Mouse (Mus musculus) liver, embryonic 13.5 days (tissue): Measurements from ENCODE around the gene Thsd4. TPM values are rescaled to one million over a fixed set of nuclear protein-coding genes. Genes with fewer than 3 reads are reported as not detected.
A peak's percentile ranks its signal among the peaks of the same experiment; 100 is the strongest.

Experiments used
- ATAC-seq: fragments of 200-750 bp; cut with Nextera tagmentation; 2 replicates; pipeline ENCODE4 v1.8.0; 2017; ENCODE audit warnings: low read depth, mild to moderate bottlenecking, moderate number of reproducible peaks, moderate library complexity
- DNase-seq: peaks from one replicate; pipeline ENCODE4 v3.0.0; 2022
- H3K27ac ChIP-seq: fragments of 300-500 bp; sonication (generic); 2 replicates; pipeline ENCODE4 v1.5.1; 2015; ENCODE audit warnings: moderate library complexity, mild to moderate bottlenecking, inconsistent platforms
- H3K27me3 ChIP-seq: fragments of 300-500 bp; sonication (generic); 2 replicates; pipeline ENCODE4 v1.6.1; 2015; ENCODE audit warnings: mild to moderate bottlenecking, inconsistent platforms
- H3K36me3 ChIP-seq: fragments of 300-500 bp; sonication (generic); 2 replicates; pipeline ENCODE4 v1.6.1; 2015; ENCODE audit warnings: mild to moderate bottlenecking, inconsistent platforms
- H3K4me1 ChIP-seq: fragments of 300-500 bp; sonication (generic); replicated peaks from 2 replicates; pipeline ENCODE4 v1.6.1; 2015; ENCODE audit warnings: inconsistent platforms
- H3K4me2 ChIP-seq: fragments of 300-500 bp; sonication (generic); 2 replicates; pipeline ENCODE4 v1.6.1; 2015; ENCODE audit warnings: inconsistent platforms, mild to moderate bottlenecking, moderate library complexity
- H3K4me3 ChIP-seq: fragments of 300-500 bp; sonication (generic); replicated peaks from 2 replicates; pipeline ENCODE4 v1.5.1; 2015; ENCODE audit warnings: mild to moderate bottlenecking, inconsistent platforms
- H3K9ac ChIP-seq: fragments of 300-500 bp; sonication (generic); 2 replicates; pipeline ENCODE4 v1.6.1; 2015; ENCODE audit warnings: mild to moderate bottlenecking, inconsistent platforms
- H3K9me3 ChIP-seq: fragments of 300-500 bp; sonication (generic); replicated peaks from 2 replicates; pipeline ENCODE4 v1.6.1; 2016; ENCODE audit warnings: inconsistent platforms
- WGBS: fragments of 180-500 bp; shearing (Covaris S2); methylation state at CpG from one replicate; pipeline ENCODE4 v1.1.7; 2015; ENCODE audit not compliant: insufficient replicate concordance; 5-methylcytosine and 5-hydroxymethylcytosine counted together
- polyA plus RNA-seq: library from polyadenylated mRNA; unstranded; fragments of >200 nt; fragmentation: Nextera tagmentation; extraction: Ambion mirVana; gene quantifications from 2 replicates; pipeline ENCODE4 v1.2.1, GENCODE M21; 2015

Gene Thsd4
- polyA plus RNA-seq, 1 experiment from 2014 or later, result 1.2 TPM

DNA sequence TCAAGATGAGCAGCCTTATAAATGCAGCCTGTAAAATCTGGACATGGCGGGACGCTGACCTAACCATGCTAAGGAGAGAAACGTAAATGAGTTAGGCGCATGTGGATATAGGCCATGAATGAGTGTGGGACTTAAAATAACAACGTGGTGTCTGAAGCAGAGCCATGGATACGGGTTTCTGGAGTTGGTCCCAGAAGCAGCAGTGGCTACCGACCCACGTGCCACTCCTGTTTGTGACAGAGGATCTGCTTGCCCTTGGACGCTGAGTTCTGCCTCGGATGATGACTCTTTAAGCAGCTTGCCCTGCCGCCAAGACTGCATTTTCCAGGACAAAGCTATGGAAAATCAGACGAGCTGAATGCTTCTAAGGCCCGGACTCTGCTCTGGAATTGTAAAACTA, 262.2 kb downstream of the Thsd4 start:
- no peaks in the 10 kb centered on the region for H3K9me3 ChIP-seq
- H3K9ac ChIP-seq, result no peak overlapping the region
- no peaks in the 10 kb centered on the region for H3K36me3 ChIP-seq
- ATAC-seq, result no peak
- H3K4me1 ChIP-seq, result peaks cover 43% of the 10 kb centered on the region
- H3K27me3 ChIP-seq, result no peaks in the 10 kb centered on the region
- no peak overlapping the region for H3K27ac ChIP-seq
- no peak overlapping the region for H3K4me3 ChIP-seq
- H3K4me2 ChIP-seq, result no peak overlapping the region
- no peak for DNase-seq
- WGBS, result 73% methylated on average over 13 of the region's 13 CpGs

DNA sequence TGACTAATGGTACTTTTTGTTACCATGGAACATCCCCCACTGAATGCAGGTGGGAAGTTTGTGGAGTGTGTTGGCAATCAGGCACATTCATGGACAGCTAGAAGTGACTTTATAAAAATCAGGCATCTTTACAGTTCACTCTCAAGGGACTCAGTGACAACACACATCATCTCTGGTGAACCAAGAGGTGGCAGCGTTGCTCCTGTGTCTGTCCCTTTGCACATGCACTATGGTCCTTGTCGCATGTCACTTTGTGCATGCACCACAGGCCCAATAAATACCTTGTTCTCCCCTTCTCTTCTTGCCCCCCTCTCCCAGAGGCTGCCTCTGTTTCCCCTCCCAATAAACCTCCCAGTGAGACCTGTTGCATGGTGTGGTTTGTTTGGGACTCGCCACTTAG, 270.1 kb downstream of the Thsd4 start:
- no peak for ATAC-seq
- Histone ChIP-seq H3K27ac (no peak overlapping the region), H3K36me3 (no peaks in the 10 kb centered on the region), H3K4me3 (no peak overlapping the region), H3K9me3 (no peaks in the 10 kb centered on the region), H3K4me2 (no peak overlapping the region), H3K4me1 (peaks cover 13% of the 10 kb centered on the region), H3K9ac (no peak overlapping the region), H3K27me3 (no peaks in the 10 kb centered on the region)
- WGBS, result 59% methylated on average over 3 of the region's 3 CpGs
- no peak for DNase-seq

GRCm38 (mm10) chr9:60250403-60250802, 271.4 kb downstream of the Thsd4 start:
- ATAC-seq, result peak; percentile 66
- no peak for DNase-seq
- H3K9ac ChIP-seq, result no peak overlapping the region
- H3K9me3 ChIP-seq, result no peaks in the 10 kb centered on the region
- H3K27me3 ChIP-seq, result no peaks in the 10 kb centered on the region
- peaks cover 12% of the 10 kb centered on the region for H3K4me1 ChIP-seq
- H3K4me3 ChIP-seq, result no peak overlapping the region
- H3K27ac ChIP-seq, result no peak overlapping the region
- H3K4me2 ChIP-seq, result no peak overlapping the region
- H3K36me3 ChIP-seq, result no peaks in the 10 kb centered on the region

GRCm38 (mm10) chr9:60247998-60248397, 273.8 kb downstream of the Thsd4 start:
- ATAC-seq (no peak), DNase-seq (no peak)
- H3K27me3 ChIP-seq, result 0 out of 2 replicates have a peak, but pooled peaks cover 3% of the 10 kb centered on the region
- H3K4me1 ChIP-seq, result peaks cover 12% of the 10 kb centered on the region
- no peak overlapping the region for H3K4me2 ChIP-seq
- 54% methylated on average over 3 of the region's 3 CpGs for WGBS
- H3K27ac ChIP-seq, result no peak overlapping the region
- no peaks in the 10 kb centered on the region for H3K36me3 ChIP-seq
- H3K9ac ChIP-seq, result no peak overlapping the region
- no peaks in the 10 kb centered on the region for H3K9me3 ChIP-seq
- H3K4me3 ChIP-seq, result no peak overlapping the region

- H3K36me3 ChIP-seq, result no peaks in the 10 kb centered on the region
- peaks cover 2% of the 10 kb centered on the region for H3K4me1 ChIP-seq
- ATAC-seq (no peak), DNase-seq (peak; percentile 29)
- H3K9me3 ChIP-seq, result no peaks in the 10 kb centered on the region
- no peak overlapping the region for H3K9ac ChIP-seq
- no peak overlapping the region for H3K4me2 ChIP-seq
- no peak overlapping the region for H3K27ac ChIP-seq
- no peak overlapping the region for H3K4me3 ChIP-seq
- 0 out of 2 replicates have a peak, but pooled peaks cover 3% of the 10 kb centered on the region for H3K27me3 ChIP-seq
- WGBS, result 3% methylated on average over 5 of the region's 5 CpGs
Observed at GRCm38 (mm10) chr9:60244943-60245342, 276.9 kb downstream of the Thsd4 start.

- 0 out of 2 replicates have a peak, but pooled peaks cover 3% of the 10 kb centered on the region for H3K27me3 ChIP-seq
- no peak for DNase-seq
- no peak overlapping the region for H3K4me2 ChIP-seq
- no peaks in the 10 kb centered on the region for H3K36me3 ChIP-seq
- no peaks in the 10 kb centered on the region for H3K4me1 ChIP-seq
- no peak overlapping the region for H3K4me3 ChIP-seq
- 54% methylated on average over 6 of the region's 6 CpGs for WGBS
- H3K9ac ChIP-seq, result no peak overlapping the region
- no peak for ATAC-seq
- no peak overlapping the region for H3K27ac ChIP-seq
- no peaks in the 10 kb centered on the region for H3K9me3 ChIP-seq
Observed at GRCm38 (mm10) chr9:60243503-60243902, 278.3 kb downstream of the Thsd4 start.

GRCm38 (mm10) chr9:60237667-60238066, 284.2 kb downstream of the Thsd4 start:
- DNase-seq (no peak), ATAC-seq (no peak)

DNA sequence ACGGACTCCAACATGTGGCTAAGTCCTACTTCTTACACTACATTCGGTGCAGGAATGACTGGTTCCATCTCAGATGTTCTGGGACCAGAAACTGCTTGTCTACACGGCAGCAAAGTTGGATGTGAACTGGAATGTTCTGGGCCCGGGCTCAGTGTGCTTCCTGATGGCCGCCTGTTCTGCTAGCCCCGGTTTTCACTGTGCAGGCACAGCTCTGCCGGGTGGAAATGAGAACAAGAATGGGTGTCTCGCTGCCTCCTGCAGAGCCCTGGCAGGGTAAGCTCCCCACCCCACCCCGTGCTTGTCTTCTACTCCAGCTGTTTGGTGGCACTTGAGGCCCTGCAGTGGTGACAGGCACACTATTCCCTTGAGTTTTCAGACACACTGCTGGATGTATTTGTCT, 285.7 kb downstream of the Thsd4 start:
- 0 out of 2 replicates have a peak, but pooled peaks cover 3% of the 10 kb centered on the region for H3K4me1 ChIP-seq
- H3K27me3 ChIP-seq, result no peaks in the 10 kb centered on the region
- no peaks in the 10 kb centered on the region for H3K36me3 ChIP-seq
- DNase-seq, result no peak
- H3K9me3 ChIP-seq, result no peaks in the 10 kb centered on the region
- WGBS, result 58% methylated on average over 9 of the region's 9 CpGs
- H3K4me3 ChIP-seq, result no peak overlapping the region
- ATAC-seq, result no peak
- H3K27ac ChIP-seq, result no peak overlapping the region
- H3K9ac ChIP-seq, result no peak overlapping the region
- H3K4me2 ChIP-seq, result no peak overlapping the region

More at GRCm38 (mm10) chr9:60237667-60238066, 284.2 kb downstream of the Thsd4 start:
- Histone ChIP-seq H3K9me3 (no peaks in the 10 kb centered on the region), H3K4me1 (0 out of 2 replicates have a peak, but pooled peaks cover 3% of the 10 kb centered on the region), H3K27me3 (no peaks in the 10 kb centered on the region), H3K9ac (no peak overlapping the region), H3K4me2 (no peak overlapping the region), H3K36me3 (no peaks in the 10 kb centered on the region), H3K4me3 (no peak overlapping the region), H3K27ac (no peak overlapping the region)
- WGBS, result 30% methylated on average over 4 of the region's 4 CpGs

GRCm38 (mm10) chr9:60234233-60235115, 287.4 kb downstream of the Thsd4 start:
- Histone ChIP-seq H3K27me3 (no peaks in the 10 kb centered on the region), H3K4me3 (no peak overlapping the region), H3K4me2 (no peak overlapping the region), H3K4me1 (0 out of 2 replicates have a peak, but pooled peaks cover 3% of the 10 kb centered on the region), H3K27ac (no peak overlapping the region), H3K36me3 (no peaks in the 10 kb centered on the region), H3K9me3 (no peaks in the 10 kb centered on the region), H3K9ac (no peak overlapping the region)
- 49% methylated on average over 8 of the region's 8 CpGs for WGBS
- no peak for ATAC-seq
- DNase-seq, result no peak

- Histone ChIP-seq H3K36me3 (no peaks in the 10 kb centered on the region), H3K4me2 (no peak overlapping the region), H3K27ac (no peak overlapping the region), H3K9ac (no peak overlapping the region), H3K4me1 (0 out of 2 replicates have a peak, but pooled peaks cover 3% of the 10 kb centered on the region), H3K27me3 (no peaks in the 10 kb centered on the region), H3K9me3 (no peaks in the 10 kb centered on the region), H3K4me3 (no peak overlapping the region)
- WGBS, result 68% methylated on average over 9 of the region's 9 CpGs
- DNase-seq, result no peak
- no peak for ATAC-seq
Observed at GRCm38 (mm10) chr9:60231981-60232881, 289.6 kb downstream of the Thsd4 start.

DNA sequence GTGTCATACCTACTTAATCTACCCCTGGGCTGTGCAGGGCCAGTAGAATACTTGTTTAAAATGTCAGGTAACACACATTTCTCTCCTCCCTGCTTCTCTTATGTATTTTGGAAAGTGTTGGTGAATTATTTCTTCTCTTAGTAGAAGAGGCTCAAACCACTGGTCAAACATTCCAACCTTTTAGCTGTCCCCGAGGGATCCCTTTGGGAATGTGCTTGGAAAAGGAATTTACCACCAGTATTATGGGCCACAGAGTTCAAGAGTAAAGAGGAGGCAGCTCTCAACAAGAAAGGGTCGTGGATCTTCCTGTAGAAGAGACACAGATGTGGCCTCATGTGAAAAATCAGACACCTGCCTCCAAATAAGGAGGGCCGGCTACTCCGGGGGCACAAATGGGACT, 292.4 kb downstream of the Thsd4 start:
- ATAC-seq (no peak), DNase-seq (no peak)
- 63% methylated on average over 4 of the region's 4 CpGs for WGBS
- no peaks in the 10 kb centered on the region for H3K9me3 ChIP-seq
- H3K27me3 ChIP-seq, result no peaks in the 10 kb centered on the region
- H3K9ac ChIP-seq, result no peak overlapping the region
- H3K36me3 ChIP-seq, result no peaks in the 10 kb centered on the region
- 0 out of 2 replicates have a peak, but pooled peaks cover 3% of the 10 kb centered on the region for H3K4me1 ChIP-seq
- H3K4me3 ChIP-seq, result no peak overlapping the region
- H3K4me2 ChIP-seq, result no peak overlapping the region
- no peak overlapping the region for H3K27ac ChIP-seq
